Mouse (Mus musculus) limb, embryonic 13.5 days (tissue): Measurements from ENCODE around the gene Poln. TPM values are rescaled to one million over a fixed set of nuclear protein-coding genes. Genes with fewer than 3 reads are reported as not detected.

Source experiments
- polyA plus RNA-seq: library from polyadenylated mRNA; unstranded; fragments of >200 nt; fragmentation: Nextera tagmentation; extraction: Ambion mirVana; gene quantifications from 2 replicates; pipeline ENCODE4 v1.2.1, GENCODE M21; 2015

Poln gene
- polyA plus RNA-seq, 1 experiment from 2014 or later: 0.84 TPM

Other genes with a start within 250 kb of the Poln start
- 64.7 and 70.5 TPM in 2 replicates for gene Nelfa, start 233.0 kb downstream of the Poln start, polyA plus RNA-seq
- 136 and 151 TPM in 2 replicates for gene Gm1673, start 186.0 kb downstream of the Poln start, polyA plus RNA-seq
- 0.10 and 0.20 TPM in 2 replicates for gene Nat8l, start 173.5 kb downstream of the Poln start, polyA plus RNA-seq
- 36.8 and 39.1 TPM in 2 replicates for gene Haus3, start 79 bp upstream of the Poln start, polyA plus RNA-seq
- 36.4 and 39.6 TPM in 2 replicates for gene Mxd4, start 18.3 kb upstream of the Poln start, polyA plus RNA-seq
- gene Zfyve28, start 119.0 kb upstream of the Poln start, polyA plus RNA-seq: 0.93 and 1.3 TPM in 2 replicates
- not detected in 2 replicates for gene Cfap99, start 119.2 kb upstream of the Poln start, polyA plus RNA-seq
- gene Rnf4, start 166.8 kb upstream of the Poln start, polyA plus RNA-seq: 172 and 174 TPM in 2 replicates
- gene Fam193a, start 200.5 kb upstream of the Poln start, polyA plus RNA-seq: 16.0 and 18.3 TPM in 2 replicates